Mouse (Mus musculus): ENCODE data around the gene Fxyd7. TPM values are rescaled to one million over a fixed set of nuclear protein-coding genes. Genes with fewer than 3 reads are reported as not detected.

The Fxyd7 gene
- polyA plus RNA-seq, 1 experiment from 2014 or later: 5.3 TPM

DNA sequence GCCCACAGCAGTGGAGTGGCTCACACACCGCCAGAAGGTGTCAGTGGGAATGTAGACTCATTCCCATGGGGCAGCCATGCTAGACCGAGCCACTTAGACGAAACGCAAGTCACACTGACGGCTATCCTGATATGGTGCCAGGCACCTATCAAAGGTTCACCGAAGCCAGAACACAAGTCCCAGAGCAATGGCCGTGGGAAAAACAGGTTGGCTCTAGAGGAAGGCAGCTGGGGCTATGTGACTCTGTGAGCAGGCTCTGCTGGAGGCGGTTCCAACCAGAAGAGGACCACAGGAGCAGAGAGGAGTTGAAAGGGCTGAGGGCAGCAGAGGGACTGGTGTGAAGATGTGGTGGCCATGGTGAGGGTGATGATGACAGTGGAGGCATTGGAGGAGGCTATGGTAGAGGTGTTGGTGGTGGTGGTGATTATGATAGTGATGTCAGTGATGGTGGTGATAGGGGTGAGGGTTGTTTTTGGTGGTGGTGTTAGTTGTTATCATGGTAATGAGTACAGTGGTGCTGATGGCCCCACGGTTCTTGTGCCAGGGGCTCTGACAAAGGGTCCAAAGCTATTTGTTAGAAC is 35.0 kb upstream of the Fxyd7 start:
- Histone ChIP-seq H3K4me3 (no peak overlapping the region), H3K4me1 (peaks cover 21% of the 10 kb centered on the region), H3K9ac (no peak overlapping the region), H3K36me3 (no peaks in the 10 kb centered on the region), H3K4me2 (no peak overlapping the region), H3K9me3 (no peaks in the 10 kb centered on the region), H3K27me3 (no peaks in the 10 kb centered on the region), H3K27ac (no peak overlapping the region)
- 87% methylated on average over 9 of the region's 9 CpGs for WGBS
- ATAC-seq (ENCODE audit: borderline replicate concordance, extremely low read depth, low FRiP score, low TSS enrichment): no peak

GRCm38 (mm10) chr7:31085171-31085570 is 33.9 kb upstream of the Fxyd7 start:
- Histone ChIP-seq H3K36me3 (no peaks in the 10 kb centered on the region), H3K27ac (0 out of 2 replicates have a peak overlapping the region, but pooled peaks have one; percentile 2), H3K4me2 (no peak overlapping the region), H3K9me3 (no peaks in the 10 kb centered on the region), H3K27me3 (no peaks in the 10 kb centered on the region), H3K4me3 (no peak overlapping the region), H3K9ac (no peak overlapping the region), H3K4me1 (peaks cover 21% of the 10 kb centered on the region)
- WGBS: 52% methylated on average over 3 of the region's 3 CpGs
- no peak for ATAC-seq (ENCODE audit: borderline replicate concordance, extremely low read depth, low FRiP score, low TSS enrichment)

DNA sequence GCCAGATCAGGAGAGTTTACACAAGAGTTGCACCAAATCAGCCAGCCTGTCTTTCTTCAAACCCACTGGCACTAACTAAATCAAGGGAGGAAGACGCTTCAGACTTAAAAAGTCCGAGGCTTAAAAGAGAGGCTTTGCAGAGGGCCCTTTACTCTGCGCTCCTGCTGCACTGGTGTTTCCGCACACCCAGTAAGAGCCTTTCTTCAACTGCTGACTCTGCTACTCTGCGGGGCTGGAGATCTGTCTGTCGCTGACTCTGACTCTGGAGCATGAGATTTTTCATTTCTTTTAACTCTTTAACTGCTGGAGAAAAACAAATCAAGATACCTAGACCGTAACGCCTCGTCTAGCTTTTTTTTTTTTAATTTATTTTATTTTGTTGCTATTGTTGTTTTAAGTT is 32.9 kb upstream of the Fxyd7 start:
- Histone ChIP-seq H3K27ac (peak overlapping the region; percentile 32), H3K4me3 (no peak overlapping the region), H3K4me1 (peaks cover 21% of the 10 kb centered on the region), H3K36me3 (no peaks in the 10 kb centered on the region), H3K9me3 (no peaks in the 10 kb centered on the region), H3K4me2 (no peak overlapping the region), H3K9ac (no peak overlapping the region), H3K27me3 (no peaks in the 10 kb centered on the region)
- 40% methylated on average over 9 of the region's 9 CpGs for WGBS
- no peak for ATAC-seq (ENCODE audit: borderline replicate concordance, extremely low read depth, low FRiP score, low TSS enrichment)

GRCm38 (mm10) chr7:31082831-31083588 is 31.7 kb upstream of the Fxyd7 start:
- WGBS: 64% methylated on average over 14 of the region's 14 CpGs
- H3K4me2 ChIP-seq: no peak overlapping the region
- H3K27me3 ChIP-seq: no peaks in the 10 kb centered on the region
- H3K27ac ChIP-seq: no peak overlapping the region
- no peaks in the 10 kb centered on the region for H3K9me3 ChIP-seq
- H3K36me3 ChIP-seq: no peaks in the 10 kb centered on the region
- no peak overlapping the region for H3K9ac ChIP-seq
- no peak for ATAC-seq (ENCODE audit: borderline replicate concordance, extremely low read depth, low FRiP score, low TSS enrichment)
- H3K4me1 ChIP-seq: peaks cover 21% of the 10 kb centered on the region
- H3K4me3 ChIP-seq: no peak overlapping the region

DNA sequence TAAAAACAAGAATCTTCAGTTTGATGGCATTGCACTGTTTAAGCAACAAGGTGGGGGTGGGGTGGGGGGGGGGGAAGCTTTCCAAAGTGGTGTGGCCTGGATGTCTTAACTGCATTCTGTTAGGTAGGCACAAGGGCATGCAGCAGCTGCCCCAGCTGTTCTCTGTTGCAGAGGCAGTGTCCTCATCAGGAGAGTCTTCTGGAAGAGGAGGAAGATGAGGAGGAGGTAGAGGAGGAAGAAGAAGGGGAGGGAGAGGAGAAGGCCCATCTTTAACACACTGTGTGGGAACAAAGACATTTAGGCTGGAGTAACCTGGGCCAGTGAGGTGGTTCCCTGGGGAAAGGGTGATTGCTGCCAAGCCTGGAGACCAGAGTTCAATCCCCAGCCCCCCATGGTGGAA is 30.8 kb upstream of the Fxyd7 start:
- H3K4me3 ChIP-seq: no peak overlapping the region
- H3K27me3 ChIP-seq: no peaks in the 10 kb centered on the region
- no peak overlapping the region for H3K9ac ChIP-seq
- no peaks in the 10 kb centered on the region for H3K9me3 ChIP-seq
- no peak overlapping the region for H3K27ac ChIP-seq
- H3K4me1 ChIP-seq: peaks cover 27% of the 10 kb centered on the region
- no peaks in the 10 kb centered on the region for H3K36me3 ChIP-seq
- ATAC-seq (ENCODE audit: borderline replicate concordance, extremely low read depth, low FRiP score, low TSS enrichment): no peak
- no peak overlapping the region for H3K4me2 ChIP-seq

GRCm38 (mm10) chr7:31081106-31081505 is 29.8 kb upstream of the Fxyd7 start:
- ATAC-seq (ENCODE audit: borderline replicate concordance, extremely low read depth, low FRiP score, low TSS enrichment): no peak
- Histone ChIP-seq H3K4me1 (peaks cover 32% of the 10 kb centered on the region), H3K27me3 (no peaks in the 10 kb centered on the region), H3K9ac (no peak overlapping the region), H3K36me3 (no peaks in the 10 kb centered on the region), H3K9me3 (no peaks in the 10 kb centered on the region), H3K4me2 (no peak overlapping the region), H3K4me3 (no peak overlapping the region), H3K27ac (no peak overlapping the region)
- WGBS: 41% methylated on average over 1 of the region's 1 CpGs

DNA sequence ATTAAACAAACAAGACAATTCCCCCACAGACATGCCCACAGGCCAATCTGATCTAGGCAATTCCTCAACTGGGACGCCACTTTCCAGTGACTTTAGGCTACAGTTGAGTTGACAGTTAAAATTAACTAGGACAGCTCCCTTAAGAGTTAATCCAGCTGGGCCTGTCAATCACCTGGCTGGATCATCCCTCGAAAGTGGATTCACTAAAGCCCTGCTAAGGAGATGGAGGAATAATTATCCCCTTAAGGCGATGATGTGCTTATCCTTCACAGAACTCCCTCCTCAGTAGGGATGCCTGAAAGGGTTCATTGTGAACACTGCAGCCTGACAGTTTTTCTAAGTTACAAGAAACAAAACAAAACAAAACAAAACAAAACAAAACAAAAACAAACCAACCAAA is 29.3 kb upstream of the Fxyd7 start:
- H3K4me3 ChIP-seq: no peak overlapping the region
- WGBS: 53% methylated on average over 3 of the region's 3 CpGs
- no peak overlapping the region for H3K4me2 ChIP-seq
- H3K9ac ChIP-seq: no peak overlapping the region
- no peaks in the 10 kb centered on the region for H3K27me3 ChIP-seq
- peaks cover 30% of the 10 kb centered on the region for H3K4me1 ChIP-seq
- no peaks in the 10 kb centered on the region for H3K36me3 ChIP-seq
- no peak for ATAC-seq (ENCODE audit: borderline replicate concordance, extremely low read depth, low FRiP score, low TSS enrichment)
- H3K9me3 ChIP-seq: no peaks in the 10 kb centered on the region
- H3K27ac ChIP-seq: no peak overlapping the region

- 86% methylated on average over 8 of the region's 8 CpGs for WGBS
- Histone ChIP-seq H3K36me3 (no peaks in the 10 kb centered on the region), H3K9ac (no peak overlapping the region), H3K27me3 (no peaks in the 10 kb centered on the region), H3K9me3 (no peaks in the 10 kb centered on the region), H3K4me2 (no peak overlapping the region), H3K4me1 (peaks cover 21% of the 10 kb centered on the region), H3K27ac (no peak overlapping the region), H3K4me3 (no peak overlapping the region)
- no peak for ATAC-seq (ENCODE audit: borderline replicate concordance, extremely low read depth, low FRiP score, low TSS enrichment)
These were observed 28.4 kb upstream of the Fxyd7 start for GRCm38 (mm10) chr7:31079670-31080069.

GRCm38 (mm10) chr7:31077885-31078445 is 26.7 kb upstream of the Fxyd7 start:
- Histone ChIP-seq H3K4me1 (peaks cover 22% of the 10 kb centered on the region), H3K36me3 (no peaks in the 10 kb centered on the region), H3K9me3 (no peaks in the 10 kb centered on the region), H3K27me3 (no peaks in the 10 kb centered on the region), H3K27ac (no peak overlapping the region), H3K4me2 (no peak overlapping the region), H3K9ac (no peak overlapping the region), H3K4me3 (no peak overlapping the region)
- ATAC-seq (ENCODE audit: borderline replicate concordance, extremely low read depth, low FRiP score, low TSS enrichment): 0 out of 2 replicates have a peak, but pooled peaks have one; percentile 19
- WGBS: 34% methylated on average over 5 of the region's 5 CpGs

DNA sequence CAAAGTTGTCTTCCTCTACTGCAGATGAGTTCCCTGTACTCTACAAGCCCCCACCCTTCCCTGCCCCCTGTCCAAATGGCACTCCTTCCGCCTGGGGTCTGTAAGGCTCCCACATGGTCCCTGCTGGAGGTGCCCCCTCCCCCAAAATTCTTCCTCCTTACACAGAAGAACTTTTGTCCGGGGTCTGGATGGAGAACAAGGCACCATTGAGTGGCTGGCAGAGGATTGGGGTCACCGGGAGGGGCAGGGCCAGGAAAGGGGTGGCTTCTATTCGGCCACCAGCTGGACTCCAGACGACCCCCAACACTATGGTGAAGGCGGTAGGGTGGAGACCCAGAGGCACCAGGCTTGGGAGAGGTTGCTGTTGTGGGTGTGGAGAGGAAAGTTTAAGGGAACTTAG is 26.2 kb upstream of the Fxyd7 start:
- 45% methylated on average over 6 of the region's 6 CpGs for WGBS
- Histone ChIP-seq H3K9ac (no peak overlapping the region), H3K27me3 (no peaks in the 10 kb centered on the region), H3K4me3 (no peak overlapping the region), H3K27ac (no peak overlapping the region), H3K36me3 (no peaks in the 10 kb centered on the region), H3K4me1 (peaks cover 25% of the 10 kb centered on the region), H3K9me3 (no peaks in the 10 kb centered on the region), H3K4me2 (no peak overlapping the region)
- no peak for ATAC-seq (ENCODE audit: borderline replicate concordance, extremely low read depth, low FRiP score, low TSS enrichment)

- ATAC-seq (ENCODE audit: borderline replicate concordance, extremely low read depth, low FRiP score, low TSS enrichment): peak; percentile 56; the same call in 1 of the 2 replicates
- Histone ChIP-seq H3K9ac (peak within 1 kb of the TSS; percentile 31; the same call in 1 of the 2 replicates), H3K9me3 (no peaks in the 10 kb centered on the region), H3K4me1 (peaks cover 30% of the 10 kb centered on the region), H3K36me3 (no peaks in the 10 kb centered on the region), H3K27ac (peak within 1 kb of the TSS; percentile 2; the same call in 1 of the 2 replicates), H3K4me3 (peak within 1 kb of the TSS; percentile 20), H3K27me3 (no peaks in the 10 kb centered on the region), H3K4me2 (peak within 1 kb of the TSS; percentile 26)
- 34% methylated on average over 5 of the region's 5 CpGs for WGBS
These were observed 25.2 kb upstream of the Fxyd7 start, which contains the start of gene Fxyd3 for GRCm38 (mm10) chr7:31076492-31076891. TSS of gene Fxyd3 (minus strand) at chr7:31076704.

DNA sequence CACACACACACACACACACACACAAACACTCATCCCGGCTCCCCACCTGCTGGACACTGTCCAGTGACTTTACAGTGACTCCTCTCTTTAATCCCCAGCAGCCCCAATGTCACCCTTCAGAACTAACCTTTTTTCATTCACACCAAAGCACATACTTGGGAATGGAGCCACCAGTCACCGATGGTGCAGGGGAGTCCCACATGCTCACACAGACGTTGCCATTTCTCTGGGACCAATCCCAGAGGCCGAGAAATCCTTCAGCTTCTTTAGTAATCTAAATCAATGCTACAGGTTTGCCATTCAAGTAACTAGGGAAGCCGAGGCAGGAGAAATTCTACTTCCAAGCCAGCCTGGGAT is 23.4 kb upstream of the Fxyd7 start:
- WGBS: 59% methylated on average over 5 of the region's 5 CpGs
- H3K4me1 ChIP-seq: peaks cover 30% of the 10 kb centered on the region
- H3K27me3 ChIP-seq: no peaks in the 10 kb centered on the region
- H3K4me3 ChIP-seq: no peak overlapping the region
- peak overlapping the region; percentile 36; the same call in 1 of the 2 replicates for H3K27ac ChIP-seq
- H3K36me3 ChIP-seq: no peaks in the 10 kb centered on the region
- H3K9me3 ChIP-seq: no peaks in the 10 kb centered on the region
- no peak overlapping the region for H3K4me2 ChIP-seq
- H3K9ac ChIP-seq: no peak overlapping the region
- no peak for ATAC-seq (ENCODE audit: borderline replicate concordance, extremely low read depth, low FRiP score, low TSS enrichment)
